Mouse (Mus musculus): ENCODE data around the gene Vps16.

GRCm38 (mm10) chr2:130469366-130469765, 45.2 kb downstream of the Vps16 start:
- TF ChIP-seq CTCF (IDR thresholded peaks at IDR 0.05; ENCODE audit: control insufficient read depth, insufficient read depth, insufficient replicate concordance, low read depth, low read length) (no peak), POLR2A (IDR thresholded peaks at IDR 0.05; ENCODE audit: control insufficient read depth, low read depth, low read length) (no peak)

Measured in testis, adult 2 months (tissue).